Mouse (Mus musculus): Measurements from ENCODE around the gene Mat2a.
"Not testable (repeated sequence)": the region's sequence is repeated elsewhere in the genome, so short reads cannot be mapped to it uniquely, and the experiment has no call there.

Gene Mat2a

DNA sequence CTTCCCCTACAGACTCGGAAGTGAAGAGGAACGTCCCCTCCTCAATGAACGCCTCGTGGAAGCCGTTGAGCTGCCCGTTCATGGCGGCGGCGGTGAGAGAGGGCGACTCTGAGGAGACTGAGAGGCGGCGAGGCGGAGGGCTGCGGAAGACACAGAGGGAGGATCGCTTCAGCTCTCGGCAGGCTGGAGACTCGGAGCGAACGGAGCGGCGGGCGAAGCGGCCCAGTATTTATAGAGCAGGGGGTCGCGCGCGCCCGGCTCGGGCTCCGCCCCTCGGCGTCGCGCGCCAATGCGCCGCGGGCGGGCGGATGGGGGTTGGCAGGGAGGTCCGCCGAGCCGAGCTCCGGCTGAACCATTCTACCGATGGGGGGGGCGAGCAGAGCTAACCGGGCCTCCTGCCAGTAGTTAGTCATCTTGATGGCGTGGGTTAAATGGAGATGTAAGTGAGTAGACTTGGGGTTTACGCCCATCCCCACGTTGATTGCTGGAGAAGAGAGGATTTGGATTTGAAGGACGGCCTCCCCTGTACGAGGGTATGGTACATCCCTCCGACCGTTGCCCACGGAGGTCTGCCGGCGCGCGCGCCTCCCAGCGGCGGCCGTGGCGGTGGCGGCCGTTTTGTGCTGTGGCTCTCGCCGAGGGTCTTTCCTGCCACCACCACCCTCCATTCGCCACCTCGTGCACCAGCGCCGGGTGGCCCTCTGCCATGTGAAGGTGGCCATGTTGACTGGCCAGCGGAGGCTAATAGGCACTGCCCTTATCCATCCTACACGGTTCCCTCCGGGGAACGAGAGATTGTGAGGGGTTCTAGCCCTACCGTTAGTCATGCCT lies at the start of gene Mat2a:
TSS of gene Mat2a (minus strand) at position 204 of the 831 bp plus-strand sequence.
- in situ Hi-C loops (cut with MboI; ENCODE audit: low pct_unique_long_range_greater_than_20kb in 1 of 2, low sequenced_read_pairs in 2 of 2, unreplicated experiment in 1 of 2) = no loop called here

DNA sequence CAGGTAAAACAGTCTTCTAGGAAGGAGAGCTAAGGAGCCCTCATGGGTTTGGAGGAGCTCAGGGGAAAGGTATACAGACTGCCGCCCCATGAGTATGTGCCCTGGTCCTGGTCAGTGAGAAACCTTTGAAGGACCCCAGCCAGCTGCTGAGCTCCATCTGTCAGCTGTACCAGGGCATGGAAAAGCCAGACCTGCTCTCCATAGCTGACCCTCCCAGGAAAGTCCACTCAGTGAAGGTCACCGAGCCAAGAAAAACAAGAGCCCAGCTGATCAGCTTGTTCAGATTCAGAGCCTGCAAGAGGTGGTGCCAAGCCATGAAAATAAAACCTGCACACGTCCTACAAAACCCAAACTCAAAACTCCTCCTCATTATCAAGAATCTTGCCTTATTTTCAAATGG lies 49.5 kb upstream of the Mat2a start:
- in situ Hi-C loops (cut with MboI; ENCODE audit: low pct_unique_long_range_greater_than_20kb in 1 of 2, low sequenced_read_pairs in 2 of 2, unreplicated experiment in 1 of 2) = no loop called here

DNA sequence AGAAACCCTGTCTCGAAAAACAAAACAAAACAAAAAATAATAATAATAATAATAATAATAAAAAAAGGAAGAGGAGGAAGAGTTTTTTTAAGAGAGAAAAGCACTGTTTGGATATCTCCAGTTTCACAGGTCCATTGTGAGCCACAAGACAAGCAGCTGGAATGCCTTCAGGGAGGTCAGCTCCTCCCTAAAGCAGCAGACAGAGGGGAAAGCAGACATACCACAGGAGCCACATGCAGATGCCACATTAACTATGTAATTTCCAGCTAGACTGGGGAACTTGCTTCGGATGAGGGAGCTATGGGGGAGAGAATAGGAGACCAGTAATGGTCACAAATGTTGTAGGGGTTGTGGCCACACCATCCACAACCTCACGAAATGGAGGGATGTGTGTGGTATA lies 47.9 kb upstream of the Mat2a start:
- in situ Hi-C loops (cut with MboI; ENCODE audit: low pct_unique_long_range_greater_than_20kb in 1 of 2, low sequenced_read_pairs in 2 of 2, unreplicated experiment in 1 of 2) = no loop called here

DNA sequence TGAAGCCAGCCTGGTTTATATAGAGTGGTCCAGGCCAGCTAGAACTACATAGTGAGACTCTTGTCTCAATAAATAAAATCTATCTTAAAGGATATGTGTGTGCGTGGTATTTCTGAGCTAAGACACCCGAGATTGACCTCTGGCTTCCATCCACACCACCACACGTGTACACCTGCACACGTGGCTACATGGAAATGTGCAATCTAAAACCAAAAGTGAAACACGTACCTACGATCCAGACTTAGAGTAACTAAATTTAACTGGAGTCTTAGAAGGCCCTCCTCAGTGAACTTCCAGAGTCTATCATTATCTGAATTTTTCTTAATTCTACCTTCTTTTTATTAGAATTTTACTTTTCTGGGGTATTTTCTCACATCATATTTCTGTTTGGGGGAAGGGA lies 46.9 kb upstream of the Mat2a start:
- in situ Hi-C loops (cut with MboI; ENCODE audit: low pct_unique_long_range_greater_than_20kb in 1 of 2, low sequenced_read_pairs in 2 of 2, unreplicated experiment in 1 of 2) = no loop called here

DNA sequence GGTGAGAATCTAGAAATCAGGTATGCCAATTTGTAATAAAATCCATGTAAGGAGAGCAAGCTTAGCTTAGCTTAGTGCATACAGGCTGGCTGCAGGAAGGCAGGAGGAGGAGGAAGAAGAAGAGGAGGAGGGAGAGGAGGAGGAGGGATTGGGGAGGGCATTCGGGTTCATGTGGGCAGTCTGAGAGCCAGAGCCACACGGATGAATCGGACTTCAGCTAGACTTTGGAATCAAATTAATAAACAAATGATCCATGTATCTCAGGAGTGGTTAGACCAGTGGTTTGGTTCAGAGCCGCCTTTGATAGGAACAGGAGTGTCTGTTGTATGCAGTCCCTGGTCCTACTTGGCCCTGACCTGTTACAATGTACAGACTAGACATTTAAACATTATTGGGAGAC lies 45.5 kb upstream of the Mat2a start:
- in situ Hi-C loops (cut with MboI; ENCODE audit: low pct_unique_long_range_greater_than_20kb in 1 of 2, low sequenced_read_pairs in 2 of 2, unreplicated experiment in 1 of 2) = no loop called here

DNA sequence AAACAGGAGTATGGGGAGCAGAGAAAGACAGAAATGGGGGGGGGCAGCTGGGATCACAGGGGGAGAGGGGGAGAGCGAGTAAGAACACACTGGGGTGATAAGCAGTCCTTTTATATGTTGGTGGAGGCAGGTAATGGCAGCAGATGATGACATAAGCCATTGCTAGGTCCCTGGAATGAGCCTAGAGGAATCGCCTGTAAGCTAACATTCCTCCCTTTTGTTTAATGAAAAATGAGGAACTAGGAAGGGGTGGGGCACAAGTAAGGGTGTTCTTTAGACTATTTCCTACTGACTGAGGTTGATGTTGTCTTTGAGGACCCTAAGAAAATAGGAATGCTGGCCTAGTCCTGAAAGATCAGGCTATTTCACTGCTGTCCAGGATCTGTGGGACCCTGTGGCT lies 42.8 kb upstream of the Mat2a start:
- in situ Hi-C loops (cut with MboI; ENCODE audit: low pct_unique_long_range_greater_than_20kb in 1 of 2, low sequenced_read_pairs in 2 of 2, unreplicated experiment in 1 of 2) = no loop called here

DNA sequence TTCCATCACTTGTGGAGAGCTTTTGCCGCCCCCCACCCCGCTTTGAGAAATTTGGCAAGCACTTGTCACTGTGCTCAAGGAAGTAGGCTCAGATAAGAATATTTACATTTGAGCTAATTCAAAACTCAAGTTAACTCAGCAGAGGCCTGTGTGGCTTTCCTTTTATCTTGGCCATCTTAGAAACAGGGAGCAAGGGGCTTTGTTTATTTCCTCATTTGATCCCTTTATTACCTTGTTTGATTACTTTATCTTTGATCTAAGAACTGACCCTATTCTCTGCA lies 41.0 kb upstream of the Mat2a start:
- in situ Hi-C loops (cut with MboI; ENCODE audit: low pct_unique_long_range_greater_than_20kb in 1 of 2, low sequenced_read_pairs in 2 of 2, unreplicated experiment in 1 of 2) = no loop called here

DNA sequence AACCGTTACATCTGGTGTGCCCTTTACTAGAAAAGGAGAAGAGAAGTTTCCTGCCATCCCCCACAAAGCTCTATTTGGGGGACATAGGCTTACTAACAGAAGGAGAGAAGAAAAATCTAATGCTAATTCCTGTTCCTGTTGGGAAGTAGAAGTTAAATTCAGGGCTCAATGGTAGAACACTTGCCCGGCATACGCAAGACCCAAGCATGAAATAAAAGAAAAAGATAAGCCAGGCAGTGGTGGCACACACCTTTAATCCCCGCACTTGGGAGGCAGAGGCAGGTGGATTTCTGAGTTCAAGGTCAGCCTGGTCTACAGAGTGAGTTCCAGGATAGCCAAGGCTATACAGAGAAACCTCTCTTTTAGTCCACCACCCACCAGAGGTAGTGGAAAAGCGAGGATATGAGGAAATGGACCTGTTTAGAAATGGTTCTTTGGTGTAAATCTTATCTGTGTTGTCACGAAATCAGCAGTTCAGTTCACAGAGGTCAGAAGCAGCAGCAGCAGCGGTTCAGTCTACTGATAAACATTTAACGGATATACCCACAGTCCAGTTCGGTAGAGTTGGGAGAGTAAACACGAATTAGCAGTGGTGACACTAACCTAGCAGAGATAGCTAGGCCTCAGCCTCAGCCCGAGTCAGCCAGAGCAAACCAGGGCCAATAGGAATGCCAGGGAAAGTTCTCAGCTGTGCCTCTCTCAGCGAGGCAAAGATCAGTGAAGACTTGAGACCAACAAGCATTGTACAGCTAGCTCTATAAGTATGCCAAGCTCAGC lies 40.5 kb upstream of the Mat2a start:
- in situ Hi-C loops (cut with MboI; ENCODE audit: low pct_unique_long_range_greater_than_20kb in 1 of 2, low sequenced_read_pairs in 2 of 2, unreplicated experiment in 1 of 2) = no loop called here

DNA sequence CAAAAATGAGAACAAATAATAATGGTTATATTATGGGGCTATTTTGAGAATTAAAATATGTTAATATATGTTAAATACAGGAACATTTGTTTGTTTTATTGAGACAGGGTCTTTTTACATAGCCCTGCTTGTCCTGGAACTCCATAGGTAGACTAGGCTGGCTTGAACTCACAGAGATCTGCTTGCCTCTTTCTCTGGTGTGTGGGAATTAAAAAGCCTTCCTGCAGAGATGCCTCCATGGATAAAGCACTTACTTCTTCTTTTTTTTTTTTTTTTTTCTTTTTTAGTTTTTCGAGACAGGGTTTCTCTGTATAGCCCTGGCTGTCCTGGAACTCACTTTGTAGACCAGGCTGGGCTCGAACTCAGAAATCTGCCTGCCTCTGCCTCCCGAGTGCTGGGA lies 39.3 kb upstream of the Mat2a start:
- in situ Hi-C loops (cut with MboI; ENCODE audit: low pct_unique_long_range_greater_than_20kb in 1 of 2, low sequenced_read_pairs in 2 of 2, unreplicated experiment in 1 of 2) = not testable (repeated sequence)

DNA sequence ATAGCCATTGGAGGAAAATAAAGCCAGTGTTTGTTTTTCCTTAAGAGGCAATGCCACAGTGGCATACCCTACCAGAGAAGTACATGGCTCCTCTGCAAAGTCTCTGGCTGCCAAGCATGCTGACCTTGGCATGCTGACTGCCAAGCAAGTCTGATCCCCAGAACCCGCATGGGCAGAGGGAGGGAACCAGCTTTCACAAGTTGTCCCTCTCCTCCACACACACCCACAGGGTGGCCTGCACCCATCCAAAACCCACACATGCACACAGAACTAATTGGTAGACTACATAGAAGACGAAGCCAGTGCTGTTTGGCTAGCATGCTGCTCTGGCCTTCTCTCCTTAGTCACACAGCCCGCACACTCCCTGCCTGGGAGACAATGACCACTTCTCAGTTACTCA lies 38.3 kb upstream of the Mat2a start:
- in situ Hi-C loops (cut with MboI; ENCODE audit: low pct_unique_long_range_greater_than_20kb in 1 of 2, low sequenced_read_pairs in 2 of 2, unreplicated experiment in 1 of 2) = no loop called here

DNA sequence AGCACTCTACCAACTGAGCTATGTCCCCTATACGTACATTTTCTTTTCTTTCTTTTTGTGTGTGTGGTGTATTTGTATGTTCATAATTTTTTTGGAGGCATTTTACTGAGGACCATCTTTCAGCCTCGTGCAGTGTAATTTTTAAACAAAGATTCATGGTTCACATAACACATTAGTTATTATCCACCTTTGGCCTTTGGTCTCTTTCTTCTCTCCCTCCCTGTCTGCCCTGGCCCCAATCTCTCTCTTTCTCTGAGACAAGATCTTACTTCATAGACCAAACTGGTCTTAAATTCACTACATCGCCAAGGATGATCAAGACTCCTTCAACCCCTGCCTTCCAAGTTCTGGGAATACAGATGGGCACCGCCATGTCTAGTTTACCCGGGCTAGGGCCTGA lies 37.5 kb upstream of the Mat2a start:
- in situ Hi-C loops (cut with MboI; ENCODE audit: low pct_unique_long_range_greater_than_20kb in 1 of 2, low sequenced_read_pairs in 2 of 2, unreplicated experiment in 1 of 2) = no loop called here

DNA sequence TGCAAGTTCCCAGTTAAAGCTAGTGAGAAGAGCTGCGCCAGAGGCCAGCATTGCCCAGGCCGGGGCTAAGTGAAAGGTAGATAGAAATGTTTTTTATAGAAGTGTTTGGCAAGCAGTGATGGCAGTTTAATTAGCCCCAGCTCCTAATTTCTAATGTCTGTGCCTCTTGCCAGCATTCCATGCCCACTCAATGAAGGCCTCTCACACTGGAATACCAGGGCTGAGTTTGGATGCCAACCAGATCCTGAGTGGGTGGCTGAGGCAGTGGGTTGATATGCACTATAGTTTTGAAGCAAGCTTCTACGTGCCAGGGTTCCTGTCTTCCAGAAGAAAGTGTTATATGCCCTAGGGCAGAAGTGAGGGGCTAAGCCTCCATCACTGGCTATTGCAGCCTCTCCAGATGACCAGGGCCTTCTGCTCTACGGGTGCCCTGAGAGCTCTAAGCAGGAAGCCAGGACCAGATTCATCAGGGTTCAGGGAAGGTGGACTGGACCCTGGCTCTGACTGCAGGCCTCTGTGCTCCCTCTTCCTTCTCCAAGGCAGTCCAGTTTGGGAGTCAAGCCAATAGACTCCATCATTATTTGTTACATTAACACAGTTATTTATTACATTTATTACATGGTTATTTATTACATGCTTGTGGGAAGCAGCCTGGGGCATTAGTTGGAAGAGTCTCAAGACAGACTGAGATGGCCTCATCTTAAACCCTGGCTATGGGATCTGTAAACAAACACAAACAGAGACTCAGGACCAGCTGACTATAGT lies 36.0 kb upstream of the Mat2a start:
- in situ Hi-C loops (cut with MboI; ENCODE audit: low pct_unique_long_range_greater_than_20kb in 1 of 2, low sequenced_read_pairs in 2 of 2, unreplicated experiment in 1 of 2) = no loop called here

DNA sequence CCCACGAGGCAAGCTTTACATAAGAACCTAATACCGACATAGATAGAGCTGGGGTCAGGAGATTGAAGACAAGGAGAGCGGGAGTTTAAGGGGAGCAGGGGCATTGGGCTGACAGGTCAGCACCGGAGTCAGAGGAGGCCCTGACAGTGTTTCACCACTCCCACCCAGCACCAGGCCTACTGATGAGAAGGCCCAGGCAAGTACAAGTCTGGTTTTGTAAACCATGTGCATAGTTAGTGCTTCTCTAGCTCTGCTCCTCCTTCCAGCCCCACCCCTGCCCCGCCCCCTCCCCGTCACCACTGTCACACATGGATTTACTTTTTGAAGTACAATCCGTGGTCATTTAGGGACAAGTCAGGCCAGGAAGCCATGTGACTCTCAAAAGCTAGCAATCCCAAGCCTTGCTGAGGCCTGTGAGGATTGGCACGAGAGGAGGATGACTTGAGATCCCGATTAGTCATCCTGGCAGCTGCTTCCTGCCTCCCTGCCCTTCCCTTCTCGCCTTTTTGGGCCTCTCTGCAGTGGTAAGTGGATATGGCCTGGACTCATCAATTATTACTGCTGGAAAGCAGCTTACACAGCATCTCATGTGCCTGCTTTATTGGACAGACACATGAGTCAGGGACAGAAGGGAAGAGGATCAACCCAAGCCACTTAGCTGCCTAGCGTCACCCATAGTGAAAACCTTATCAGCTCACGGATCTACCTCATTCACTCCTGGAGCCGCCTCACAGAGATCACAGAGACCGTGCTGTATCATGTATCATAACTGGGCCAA lies 34.1 kb upstream of the Mat2a start:
- in situ Hi-C loops (cut with MboI; ENCODE audit: low pct_unique_long_range_greater_than_20kb in 1 of 2, low sequenced_read_pairs in 2 of 2, unreplicated experiment in 1 of 2) = no loop called here

DNA sequence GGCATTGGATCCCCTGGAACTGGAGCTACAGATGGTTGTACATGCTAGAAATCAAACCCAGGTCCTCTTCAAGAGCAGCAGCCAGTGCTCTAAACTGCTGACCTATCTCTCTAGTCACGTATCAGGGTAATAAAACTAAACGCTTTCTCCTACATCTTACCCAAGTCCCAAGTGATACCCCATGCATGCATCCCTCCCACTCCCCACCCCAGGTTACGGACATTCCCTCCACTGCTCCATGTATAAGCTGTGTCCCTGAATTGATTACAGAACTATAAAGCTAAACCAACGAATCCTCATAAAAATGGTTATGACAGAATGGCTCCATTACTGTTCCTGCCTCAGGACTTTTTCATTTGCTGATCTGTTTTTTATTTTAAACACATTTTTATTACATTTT lies 26.8 kb upstream of the Mat2a start:
- in situ Hi-C loops (cut with MboI; ENCODE audit: low pct_unique_long_range_greater_than_20kb in 1 of 2, low sequenced_read_pairs in 2 of 2, unreplicated experiment in 1 of 2) = no loop called here

DNA sequence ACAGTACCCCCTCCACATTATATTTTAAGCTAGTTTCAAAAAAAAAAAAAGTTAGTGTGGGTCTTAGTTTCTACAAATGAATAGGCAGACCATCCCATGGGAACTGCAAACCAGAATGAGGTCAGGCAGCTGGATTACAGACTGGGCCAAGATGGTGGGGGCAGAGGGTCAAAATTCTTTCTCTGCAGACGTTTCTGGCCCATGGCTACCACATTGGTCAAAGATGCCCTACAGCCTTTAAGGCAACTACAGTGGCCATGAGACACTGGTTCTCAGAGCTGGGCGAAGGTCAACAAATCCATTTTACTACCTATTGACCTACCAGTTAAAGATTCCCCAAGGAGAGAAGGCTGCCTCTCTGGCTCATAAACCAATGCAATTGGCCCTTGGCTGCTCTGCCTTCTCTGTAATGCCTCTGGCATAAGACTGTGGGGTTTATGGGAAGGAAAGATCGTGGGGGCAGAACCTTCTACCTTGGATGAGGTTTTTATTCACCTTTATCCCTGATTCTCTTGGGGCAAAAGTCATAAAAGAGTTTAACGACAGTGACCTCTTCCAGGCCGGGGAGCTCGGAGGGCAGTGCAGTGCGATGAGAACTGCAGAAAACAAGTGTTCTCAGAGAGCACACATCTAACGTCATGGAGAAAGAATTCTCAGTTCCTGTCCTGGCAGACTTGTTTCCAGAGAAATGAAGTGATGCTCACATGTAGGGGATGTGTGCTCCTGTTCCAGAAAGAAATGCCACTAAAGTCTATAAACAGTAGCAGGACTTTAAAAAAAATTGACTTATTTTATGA lies 26.2 kb upstream of the Mat2a start:
- in situ Hi-C loops (cut with MboI; ENCODE audit: low pct_unique_long_range_greater_than_20kb in 1 of 2, low sequenced_read_pairs in 2 of 2, unreplicated experiment in 1 of 2) = no loop called here

DNA sequence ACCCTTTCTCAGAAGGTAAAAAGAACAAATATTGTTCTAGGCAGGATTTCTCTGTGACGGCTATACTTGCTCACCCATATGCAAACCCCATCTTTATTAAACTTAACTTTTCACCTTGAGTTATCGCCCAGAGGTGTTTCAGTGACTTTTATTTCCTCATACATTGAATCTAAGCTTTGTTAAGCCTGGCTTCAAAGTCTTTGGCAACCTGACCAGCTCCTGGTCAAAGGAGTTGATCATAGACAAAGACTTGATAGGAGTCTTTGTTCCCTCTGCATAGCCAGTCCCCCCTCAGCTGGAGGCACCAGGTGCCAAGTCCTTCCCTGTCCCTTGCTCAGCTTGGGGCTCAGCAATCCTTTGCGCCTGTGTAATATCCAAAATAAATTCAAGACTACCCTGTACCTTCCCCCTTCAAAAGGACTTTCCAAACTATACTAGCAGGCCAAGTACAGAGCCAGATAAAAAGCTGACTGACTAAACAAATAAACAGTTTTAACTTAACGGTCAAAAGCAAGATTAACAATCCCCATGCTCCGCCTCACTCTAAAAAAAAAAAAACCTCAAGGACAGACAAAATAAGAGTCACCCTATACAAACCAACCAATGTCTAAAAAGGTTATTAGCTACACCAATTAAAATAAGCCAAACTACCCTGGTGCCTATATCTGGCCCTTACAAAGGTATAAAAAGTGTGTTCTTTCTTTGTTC lies 23.3 kb upstream of the Mat2a start:
- in situ Hi-C loops (cut with MboI; ENCODE audit: low pct_unique_long_range_greater_than_20kb in 1 of 2, low sequenced_read_pairs in 2 of 2, unreplicated experiment in 1 of 2) = not testable (repeated sequence)

DNA sequence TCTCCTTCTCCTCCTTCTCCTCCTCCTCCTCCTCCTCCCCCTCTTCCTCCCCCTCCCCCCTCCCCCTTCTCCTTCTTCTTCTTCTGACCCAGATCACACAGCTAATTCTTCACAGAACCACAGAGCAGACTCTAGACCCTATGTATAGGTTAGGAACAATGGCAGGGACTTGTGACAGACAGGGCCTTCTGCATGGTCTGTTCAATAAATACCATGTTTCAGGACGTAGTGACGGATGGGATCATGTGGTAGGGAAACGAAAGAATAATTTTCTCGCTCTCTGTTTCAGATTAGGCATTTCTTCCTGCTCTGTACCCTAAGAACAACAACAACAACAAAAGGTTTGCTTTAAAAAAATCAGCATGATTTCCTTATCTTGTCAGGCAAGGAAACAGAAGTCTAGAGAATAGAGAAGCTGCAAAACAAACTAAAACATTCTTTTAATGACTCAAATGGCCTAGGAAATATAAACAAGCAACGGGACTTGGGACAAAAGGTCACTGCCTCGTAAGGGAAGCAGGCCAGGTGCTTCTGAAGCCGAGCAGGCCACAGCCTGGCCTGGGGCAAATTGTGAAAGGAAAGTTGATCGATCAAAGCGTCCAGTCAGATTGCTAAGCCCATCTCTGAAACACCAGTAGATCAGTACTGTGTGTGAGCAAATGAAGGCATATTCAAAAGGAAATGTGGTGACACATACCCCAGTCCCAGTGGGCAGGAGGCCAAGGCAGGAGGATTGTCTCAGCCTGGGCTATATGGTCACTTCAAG lies 20.9 kb upstream of the Mat2a start:
- in situ Hi-C loops (cut with MboI; ENCODE audit: low pct_unique_long_range_greater_than_20kb in 1 of 2, low sequenced_read_pairs in 2 of 2, unreplicated experiment in 1 of 2) = no loop called here
